Mouse (Mus musculus): ENCODE results near the gene Rnf17. TPM values are rescaled to one million over a fixed set of nuclear protein-coding genes. Genes with fewer than 3 reads are reported as not detected.
A peak's percentile ranks its signal among the peaks of the same experiment; 100 is the strongest.

Rnf17 gene
- 0.66 and 1.0 TPM in 2 replicates for polyA plus RNA-seq (2015; fragmentation: Nextera tagmentation; extraction: Ambion mirVana)

- no peaks in the 10 kb centered on the region for H3K36me3 ChIP-seq (ENCODE audit: control insufficient read depth, insufficient read depth)
- 74% methylated on average over 34 of the region's 34 CpGs for WGBS
- H3K4me1 ChIP-seq (replicated peaks; ENCODE audit: control insufficient read depth, insufficient read depth, low read length) = no peaks in the 10 kb centered on the region
- no peak for ATAC-seq
- H3K9me3 ChIP-seq (ENCODE audit: control insufficient read depth, low read length) = no peaks in the 10 kb centered on the region
- no peaks in the 10 kb centered on the region for H3K27me3 ChIP-seq (replicated peaks; ENCODE audit: control insufficient read depth, insufficient read depth, low read length)
- H3K4me3 ChIP-seq (replicated peaks; ENCODE audit: low read length) = 0 out of 2 replicates have a peak within 1 kb of the TSS, but pooled peaks have one; percentile 8
- no peak within 1 kb of the TSS for H3K27ac ChIP-seq (ENCODE audit: low read length)
- H3K4me2 ChIP-seq (ENCODE audit: low read length) = no peak within 1 kb of the TSS
- no peak within 1 kb of the TSS for H3K9ac ChIP-seq (replicated peaks; ENCODE audit: low read depth, low read length)
These were observed at the start of gene Rnf17 for GRCm38 (mm10) chr14:56402311-56403071. TSS of gene Rnf17 (plus strand) at chr14:56402581.

GRCm38 (mm10) chr14:56354803-56355202 is 47.6 kb upstream of the Rnf17 start:
- 64% methylated on average over 3 of the region's 3 CpGs for WGBS
- H3K36me3 ChIP-seq (ENCODE audit: control insufficient read depth, insufficient read depth) = no peaks in the 10 kb centered on the region
- no peaks in the 10 kb centered on the region for H3K4me1 ChIP-seq (replicated peaks; ENCODE audit: control insufficient read depth, insufficient read depth, low read length)
- no peak overlapping the region for H3K27ac ChIP-seq (ENCODE audit: low read length)
- H3K9me3 ChIP-seq (ENCODE audit: control insufficient read depth, low read length) = no peaks in the 10 kb centered on the region
- ATAC-seq = no peak
- H3K9ac ChIP-seq (replicated peaks; ENCODE audit: low read depth, low read length) = no peak overlapping the region
- no peak overlapping the region for H3K4me2 ChIP-seq (ENCODE audit: low read length)
- no peaks in the 10 kb centered on the region for H3K27me3 ChIP-seq (replicated peaks; ENCODE audit: control insufficient read depth, insufficient read depth, low read length)
- no peak overlapping the region for H3K4me3 ChIP-seq (replicated peaks; ENCODE audit: low read length)

GRCm38 (mm10) chr14:56355396-56355795 is 47.0 kb upstream of the Rnf17 start:
- H3K27me3 ChIP-seq (replicated peaks; ENCODE audit: control insufficient read depth, insufficient read depth, low read length) = no peaks in the 10 kb centered on the region

GRCm38 (mm10) chr14:56356196-56356595 is 46.2 kb upstream of the Rnf17 start:
- Histone ChIP-seq H3K9me3 (ENCODE audit: control insufficient read depth, low read length) (no peaks in the 10 kb centered on the region), H3K9ac (replicated peaks; ENCODE audit: low read depth, low read length) (no peak overlapping the region), H3K36me3 (ENCODE audit: control insufficient read depth, insufficient read depth) (no peaks in the 10 kb centered on the region), H3K4me1 (replicated peaks; ENCODE audit: control insufficient read depth, insufficient read depth, low read length) (no peaks in the 10 kb centered on the region), H3K4me2 (ENCODE audit: low read length) (no peak overlapping the region), H3K27ac (ENCODE audit: low read length) (no peak overlapping the region), H3K27me3 (replicated peaks; ENCODE audit: control insufficient read depth, insufficient read depth, low read length) (no peaks in the 10 kb centered on the region), H3K4me3 (replicated peaks; ENCODE audit: low read length) (no peak overlapping the region)
- no peak for ATAC-seq
- 93% methylated on average over 6 of the region's 6 CpGs for WGBS

More at GRCm38 (mm10) chr14:56355396-56355795, 47.0 kb upstream of the Rnf17 start:
- no peak overlapping the region for H3K4me3 ChIP-seq (replicated peaks; ENCODE audit: low read length)
- H3K4me1 ChIP-seq (replicated peaks; ENCODE audit: control insufficient read depth, insufficient read depth, low read length) = no peaks in the 10 kb centered on the region
- H3K36me3 ChIP-seq (ENCODE audit: control insufficient read depth, insufficient read depth) = no peaks in the 10 kb centered on the region
- whole genome bisulfite sequencing = 89% methylated on average over 8 of the region's 8 CpGs
- no peak overlapping the region for H3K4me2 ChIP-seq (ENCODE audit: low read length)
- H3K9me3 ChIP-seq (ENCODE audit: control insufficient read depth, low read length) = no peaks in the 10 kb centered on the region
- no peak overlapping the region for H3K27ac ChIP-seq (ENCODE audit: low read length)
- ATAC-seq = no peak
- H3K9ac ChIP-seq (replicated peaks; ENCODE audit: low read depth, low read length) = no peak overlapping the region

- Histone ChIP-seq H3K27ac (ENCODE audit: low read length) (no peak overlapping the region), H3K36me3 (ENCODE audit: control insufficient read depth, insufficient read depth) (no peaks in the 10 kb centered on the region), H3K9ac (replicated peaks; ENCODE audit: low read depth, low read length) (no peak overlapping the region), H3K9me3 (ENCODE audit: control insufficient read depth, low read length) (no peaks in the 10 kb centered on the region), H3K4me2 (ENCODE audit: low read length) (no peak overlapping the region), H3K4me1 (replicated peaks; ENCODE audit: control insufficient read depth, insufficient read depth, low read length) (no peaks in the 10 kb centered on the region), H3K27me3 (replicated peaks; ENCODE audit: control insufficient read depth, insufficient read depth, low read length) (peaks cover 4% of the 10 kb centered on the region; the same call in 1 of the 2 replicates), H3K4me3 (replicated peaks; ENCODE audit: low read length) (no peak overlapping the region)
- 87% methylated on average over 7 of the region's 7 CpGs for WGBS
- ATAC-seq = no peak
These were observed 44.0 kb upstream of the Rnf17 start for GRCm38 (mm10) chr14:56358422-56358821.

- H3K4me3 ChIP-seq (replicated peaks; ENCODE audit: low read length) = no peak overlapping the region
- H3K27ac ChIP-seq (ENCODE audit: low read length) = no peak overlapping the region
- H3K4me1 ChIP-seq (replicated peaks; ENCODE audit: control insufficient read depth, insufficient read depth, low read length) = no peaks in the 10 kb centered on the region
- H3K4me2 ChIP-seq (ENCODE audit: low read length) = no peak overlapping the region
- 76% methylated on average over 6 of the region's 6 CpGs for WGBS
- H3K9me3 ChIP-seq (ENCODE audit: control insufficient read depth, low read length) = no peaks in the 10 kb centered on the region
- H3K36me3 ChIP-seq (ENCODE audit: control insufficient read depth, insufficient read depth) = no peaks in the 10 kb centered on the region
- no peak for ATAC-seq
- peaks cover 11% of the 10 kb centered on the region for H3K27me3 ChIP-seq (replicated peaks; ENCODE audit: control insufficient read depth, insufficient read depth, low read length)
- no peak overlapping the region for H3K9ac ChIP-seq (replicated peaks; ENCODE audit: low read depth, low read length)
These were observed 43.2 kb upstream of the Rnf17 start for GRCm38 (mm10) chr14:56359131-56359530.

GRCm38 (mm10) chr14:56364711-56365237 is 37.6 kb upstream of the Rnf17 start, which contains the start of gene Atp12a:
TSS of gene Atp12a (plus strand) at chr14:56365068.
- no peak within 1 kb of the TSS for H3K27ac ChIP-seq (ENCODE audit: low read length)
- H3K27me3 ChIP-seq (replicated peaks; ENCODE audit: control insufficient read depth, insufficient read depth, low read length) = peaks cover 36% of the 10 kb centered on the region
- peak within 1 kb of the TSS; percentile 45 for H3K9ac ChIP-seq (replicated peaks; ENCODE audit: low read depth, low read length)
- WGBS = under 1% methylated on average over 48 of the region's 48 CpGs
- peaks cover 8% of the 10 kb centered on the region for H3K4me1 ChIP-seq (replicated peaks; ENCODE audit: control insufficient read depth, insufficient read depth, low read length)
- H3K9me3 ChIP-seq (ENCODE audit: control insufficient read depth, low read length) = no peaks in the 10 kb centered on the region
- no peaks in the 10 kb centered on the region for H3K36me3 ChIP-seq (ENCODE audit: control insufficient read depth, insufficient read depth)
- peak within 1 kb of the TSS; percentile 71 for H3K4me2 ChIP-seq (ENCODE audit: low read length)
- 0 out of 2 replicates have a peak, but pooled peaks have one; percentile 31 for ATAC-seq
- H3K4me3 ChIP-seq (replicated peaks; ENCODE audit: low read length) = peak within 1 kb of the TSS; percentile 45

GRCm38 (mm10) chr14:56365292-56365691 is 37.1 kb upstream of the Rnf17 start:
- ATAC-seq = no peak
- H3K4me2 ChIP-seq (ENCODE audit: low read length) = peak overlapping the region; percentile 71
- no peaks in the 10 kb centered on the region for H3K36me3 ChIP-seq (ENCODE audit: control insufficient read depth, insufficient read depth)
- no peak overlapping the region for H3K9ac ChIP-seq (replicated peaks; ENCODE audit: low read depth, low read length)
- H3K9me3 ChIP-seq (ENCODE audit: control insufficient read depth, low read length) = no peaks in the 10 kb centered on the region
- whole genome bisulfite sequencing = 30% methylated on average over 8 of the region's 8 CpGs
- peak overlapping the region; percentile 45 for H3K4me3 ChIP-seq (replicated peaks; ENCODE audit: low read length)
- no peak overlapping the region for H3K27ac ChIP-seq (ENCODE audit: low read length)
- H3K4me1 ChIP-seq (replicated peaks; ENCODE audit: control insufficient read depth, insufficient read depth, low read length) = peaks cover 8% of the 10 kb centered on the region
- H3K27me3 ChIP-seq (replicated peaks; ENCODE audit: control insufficient read depth, insufficient read depth, low read length) = peaks cover 36% of the 10 kb centered on the region

GRCm38 (mm10) chr14:56366712-56367111 is 35.7 kb upstream of the Rnf17 start:
- H3K27ac ChIP-seq (ENCODE audit: low read length) = no peak overlapping the region
- H3K36me3 ChIP-seq (ENCODE audit: control insufficient read depth, insufficient read depth) = no peaks in the 10 kb centered on the region
- no peak overlapping the region for H3K4me3 ChIP-seq (replicated peaks; ENCODE audit: low read length)
- H3K4me2 ChIP-seq (ENCODE audit: low read length) = no peak overlapping the region
- H3K27me3 ChIP-seq (replicated peaks; ENCODE audit: control insufficient read depth, insufficient read depth, low read length) = peaks cover 36% of the 10 kb centered on the region
- 21% methylated on average over 15 of the region's 15 CpGs for WGBS
- H3K9me3 ChIP-seq (ENCODE audit: control insufficient read depth, low read length) = no peaks in the 10 kb centered on the region
- peaks cover 8% of the 10 kb centered on the region for H3K4me1 ChIP-seq (replicated peaks; ENCODE audit: control insufficient read depth, insufficient read depth, low read length)
- no peak overlapping the region for H3K9ac ChIP-seq (replicated peaks; ENCODE audit: low read depth, low read length)
- no peak for ATAC-seq
